Mouse (Mus musculus): ENCODE results near the gene Cux1. TPM values are rescaled to one million over a fixed set of nuclear protein-coding genes. Genes with fewer than 3 reads are reported as not detected.

Gene Cux1
- polyA plus RNA-seq, 1 experiment from 2014 or later: 67.7 TPM

- WGBS: 52% methylated on average over 11 of the region's 11 CpGs
- Histone ChIP-seq H3K4me3 (peak overlapping the region; percentile 97), H3K27ac (peak overlapping the region; percentile 99), H3K27me3 (ENCODE audit: low read depth, poor library complexity, severe bottlenecking) (peaks cover 18% of the 10 kb centered on the region), H3K36me3 (no peaks in the 10 kb centered on the region), H3K9me3 (replicated peaks) (no peaks in the 10 kb centered on the region), H3K4me1 (peaks cover 71% of the 10 kb centered on the region)
- DNase-seq (ENCODE audit: low spot score): no peak
Measured at GRCm38 (mm10) chr5:136564613-136565299, 2.5 kb downstream of the Cux1 start.

- 61% methylated on average over 3 of the region's 3 CpGs for WGBS
- Histone ChIP-seq H3K27ac (no peak overlapping the region), H3K9me3 (replicated peaks) (no peaks in the 10 kb centered on the region), H3K4me1 (peaks cover 69% of the 10 kb centered on the region), H3K27me3 (ENCODE audit: low read depth, poor library complexity, severe bottlenecking) (peaks cover 10% of the 10 kb centered on the region; the same call in 1 of the 2 replicates), H3K36me3 (no peaks in the 10 kb centered on the region), H3K4me3 (peak overlapping the region; percentile 97; the same call in 1 of the 2 replicates)
- DNase-seq (ENCODE audit: low spot score): no peak
Measured at GRCm38 (mm10) chr5:136563996-136564395, 3.3 kb downstream of the Cux1 start.

- H3K4me1 ChIP-seq: peaks cover 61% of the 10 kb centered on the region
- no peak overlapping the region for H3K4me3 ChIP-seq
- no peaks in the 10 kb centered on the region for H3K9me3 ChIP-seq (replicated peaks)
- H3K27me3 ChIP-seq (ENCODE audit: low read depth, poor library complexity, severe bottlenecking): 0 out of 2 replicates have a peak, but pooled peaks cover 4% of the 10 kb centered on the region
- 55% methylated on average over 4 of the region's 4 CpGs for WGBS
- 0 out of 2 replicates have a peak, but pooled peaks cover 3% of the 10 kb centered on the region for H3K36me3 ChIP-seq
- no peak for DNase-seq (ENCODE audit: low spot score)
- no peak overlapping the region for H3K27ac ChIP-seq
Measured at GRCm38 (mm10) chr5:136563104-136563503, 4.2 kb downstream of the Cux1 start.

- no peak for DNase-seq (ENCODE audit: low spot score)
- Histone ChIP-seq H3K9me3 (replicated peaks) (no peaks in the 10 kb centered on the region), H3K27me3 (ENCODE audit: low read depth, poor library complexity, severe bottlenecking) (no peaks in the 10 kb centered on the region), H3K36me3 (0 out of 2 replicates have a peak, but pooled peaks cover 5% of the 10 kb centered on the region), H3K4me3 (no peak overlapping the region), H3K4me1 (peaks cover 59% of the 10 kb centered on the region), H3K27ac (no peak overlapping the region)
- WGBS: 21% methylated on average over 1 of the region's 1 CpGs
Measured at GRCm38 (mm10) chr5:136562212-136562611, 5.1 kb downstream of the Cux1 start.

GRCm38 (mm10) chr5:136561641-136562040 lies 5.6 kb downstream of the Cux1 start:
- Histone ChIP-seq H3K4me3 (no peak overlapping the region), H3K36me3 (peaks cover 8% of the 10 kb centered on the region), H3K9me3 (replicated peaks) (no peaks in the 10 kb centered on the region), H3K27me3 (ENCODE audit: low read depth, poor library complexity, severe bottlenecking) (no peaks in the 10 kb centered on the region), H3K4me1 (peaks cover 61% of the 10 kb centered on the region), H3K27ac (no peak overlapping the region)
- WGBS: 98% methylated on average over 1 of the region's 1 CpGs
- no peak for DNase-seq (ENCODE audit: low spot score)

- no peak overlapping the region for H3K4me3 ChIP-seq
- no peaks in the 10 kb centered on the region for H3K9me3 ChIP-seq (replicated peaks)
- 49% methylated on average over 7 of the region's 7 CpGs for WGBS
- no peak overlapping the region for H3K27ac ChIP-seq
- peaks cover 67% of the 10 kb centered on the region for H3K4me1 ChIP-seq
- peaks cover 13% of the 10 kb centered on the region for H3K36me3 ChIP-seq
- H3K27me3 ChIP-seq (ENCODE audit: low read depth, poor library complexity, severe bottlenecking): no peaks in the 10 kb centered on the region
- no peak for DNase-seq (ENCODE audit: low spot score)
Measured at GRCm38 (mm10) chr5:136560656-136561055, 6.6 kb downstream of the Cux1 start.

- 78% methylated on average over 4 of the region's 4 CpGs for WGBS
- H3K36me3 ChIP-seq: peaks cover 13% of the 10 kb centered on the region
- no peaks in the 10 kb centered on the region for H3K27me3 ChIP-seq (ENCODE audit: low read depth, poor library complexity, severe bottlenecking)
- no peak overlapping the region for H3K4me3 ChIP-seq
- no peak overlapping the region for H3K27ac ChIP-seq
- no peak for DNase-seq (ENCODE audit: low spot score)
- no peaks in the 10 kb centered on the region for H3K9me3 ChIP-seq (replicated peaks)
- H3K4me1 ChIP-seq: peaks cover 49% of the 10 kb centered on the region
Measured at GRCm38 (mm10) chr5:136557446-136557845, 9.8 kb downstream of the Cux1 start.

- Histone ChIP-seq H3K36me3 (peaks cover 13% of the 10 kb centered on the region), H3K27ac (no peak overlapping the region), H3K9me3 (replicated peaks) (no peaks in the 10 kb centered on the region), H3K27me3 (ENCODE audit: low read depth, poor library complexity, severe bottlenecking) (no peaks in the 10 kb centered on the region), H3K4me3 (no peak overlapping the region), H3K4me1 (peaks cover 50% of the 10 kb centered on the region)
- DNase-seq (ENCODE audit: low spot score): no peak
- WGBS: 87% methylated on average over 14 of the region's 14 CpGs
Measured at GRCm38 (mm10) chr5:136556328-136557262, 10.7 kb downstream of the Cux1 start.

- H3K4me3 ChIP-seq: no peak overlapping the region
- no peaks in the 10 kb centered on the region for H3K9me3 ChIP-seq (replicated peaks)
- H3K27ac ChIP-seq: no peak overlapping the region
- H3K27me3 ChIP-seq (ENCODE audit: low read depth, poor library complexity, severe bottlenecking): no peaks in the 10 kb centered on the region
- peaks cover 13% of the 10 kb centered on the region for H3K36me3 ChIP-seq
- 79% methylated on average over 5 of the region's 5 CpGs for WGBS
- no peak for DNase-seq (ENCODE audit: low spot score)
- H3K4me1 ChIP-seq: peaks cover 51% of the 10 kb centered on the region
Measured at GRCm38 (mm10) chr5:136555703-136556102, 11.6 kb downstream of the Cux1 start.

GRCm38 (mm10) chr5:136552832-136553231 lies 14.5 kb downstream of the Cux1 start:
- Histone ChIP-seq H3K9me3 (replicated peaks) (no peaks in the 10 kb centered on the region), H3K4me1 (peaks cover 68% of the 10 kb centered on the region), H3K36me3 (peaks cover 10% of the 10 kb centered on the region), H3K27me3 (ENCODE audit: low read depth, poor library complexity, severe bottlenecking) (no peaks in the 10 kb centered on the region), H3K27ac (no peak overlapping the region), H3K4me3 (no peak overlapping the region)
- DNase-seq (ENCODE audit: low spot score): no peak

- 87% methylated on average over 3 of the region's 3 CpGs for WGBS
- Histone ChIP-seq H3K9me3 (replicated peaks) (no peaks in the 10 kb centered on the region), H3K27ac (no peak overlapping the region), H3K4me3 (no peak overlapping the region), H3K27me3 (ENCODE audit: low read depth, poor library complexity, severe bottlenecking) (no peaks in the 10 kb centered on the region), H3K4me1 (peaks cover 65% of the 10 kb centered on the region), H3K36me3 (peaks cover 7% of the 10 kb centered on the region)
- no peak for DNase-seq (ENCODE audit: low spot score)
Measured at GRCm38 (mm10) chr5:136552093-136552492, 15.2 kb downstream of the Cux1 start.

- Histone ChIP-seq H3K27ac (no peak overlapping the region), H3K27me3 (ENCODE audit: low read depth, poor library complexity, severe bottlenecking) (no peaks in the 10 kb centered on the region), H3K9me3 (replicated peaks) (no peaks in the 10 kb centered on the region), H3K36me3 (peaks cover 5% of the 10 kb centered on the region), H3K4me3 (no peak overlapping the region), H3K4me1 (peaks cover 67% of the 10 kb centered on the region)
- WGBS: 71% methylated on average over 6 of the region's 6 CpGs
- DNase-seq (ENCODE audit: low spot score): no peak
Measured at GRCm38 (mm10) chr5:136551571-136551970, 15.7 kb downstream of the Cux1 start.

GRCm38 (mm10) chr5:136550726-136551125 lies 16.6 kb downstream of the Cux1 start:
- no peaks in the 10 kb centered on the region for H3K27me3 ChIP-seq (ENCODE audit: low read depth, poor library complexity, severe bottlenecking)
- peaks cover 69% of the 10 kb centered on the region for H3K4me1 ChIP-seq
- no peak overlapping the region; the same call in 1 of the 2 replicates for H3K27ac ChIP-seq
- H3K36me3 ChIP-seq: no peaks in the 10 kb centered on the region
- DNase-seq (ENCODE audit: low spot score): no peak
- no peak overlapping the region for H3K4me3 ChIP-seq
- 32% methylated on average over 2 of the region's 2 CpGs for WGBS
- no peaks in the 10 kb centered on the region for H3K9me3 ChIP-seq (replicated peaks)

All from limb, embryonic 10.5 days (tissue).